Mouse (Mus musculus) adrenal gland, postnatal 36 days (tissue): ENCODE data around the gene Fcgr4. TPM values are rescaled to one million over a fixed set of nuclear protein-coding genes. Genes with fewer than 3 reads are reported as not detected.

Source experiments
- microRNA-seq: library from miRNA; unstranded; fragments of <30 nt; microRNA quantifications from one replicate; pipeline ENCODE4 v1.2.0, GENCODE M21; 2021
- total RNA-seq, 2 experiments: library from RNA; stranded (reverse); gene quantifications; 2 replicates each; pipeline ENCODE4 v1.2.3; 2021

Gene Fcgr4
- total RNA-seq, 2 experiments from 2014 or later = 2.6 to 7.6 TPM

Small RNA genes lying within 50 kb of the gene (microRNA-seq; reads per million reads assigned to microRNA genes)
- not detected for gene Gm27552
- 1.5 reads per million for gene Mir6546

Other genes with a start within 250 kb of the Fcgr4 start
- gene Atf6, start 151.1 kb upstream of the Fcgr4 start, total RNA-seq = 10 to 100 TPM; 34.5 to 40.6 TPM
- gene Gm26620, start 133.9 kb upstream of the Fcgr4 start, total RNA-seq = under 1 TPM; 0.53 to 0.95 TPM
- gene Dusp12, start 133.4 kb upstream of the Fcgr4 start, total RNA-seq = 10 to 100 TPM; 18.9 to 19.8 TPM
- gene Fcrlb, start 106.0 kb upstream of the Fcgr4 start, total RNA-seq = not detected
- gene Fcrla, start 91.3 kb upstream of the Fcgr4 start, total RNA-seq = under 1 TPM in 1 of 2 experiments, not detected in 1; 0.36 TPM
- 1 to 10 TPM; 3.3 to 8.5 TPM for gene Fcgr2b, start 42.4 kb upstream of the Fcgr4 start, total RNA-seq
- 10 to 100 TPM; 10.9 to 19.5 TPM for gene Fcgr3, start 46.0 kb downstream of the Fcgr4 start, total RNA-seq
- 1 to 10 TPM; 1.9 to 2.6 TPM for gene Cfap126, start 95.0 kb downstream of the Fcgr4 start, total RNA-seq
- gene Sdhc, start 131.7 kb downstream of the Fcgr4 start, total RNA-seq = 100 to 1,000 TPM; 438 to 454 TPM
- 1 to 10 TPM; 1.5 to 1.6 TPM for gene Mpz, start 131.8 kb downstream of the Fcgr4 start, total RNA-seq
- 10 to 100 TPM; 42.0 to 53.6 TPM for gene Pcp4l1, start 177.3 kb downstream of the Fcgr4 start, total RNA-seq
- under 1 TPM in 1 of 2 experiments, not detected in 1; 0.13 TPM for gene Nr1i3, start 195.1 kb downstream of the Fcgr4 start, total RNA-seq
- gene Tomm40l, start 203.6 kb downstream of the Fcgr4 start, total RNA-seq = 10 to 100 TPM; 51.4 to 65.3 TPM
- 1 to 10 TPM; 2.2 to 6.4 TPM for gene Apoa2, start 206.1 kb downstream of the Fcgr4 start, total RNA-seq
- gene Fcer1g, start 215.4 kb downstream of the Fcgr4 start, total RNA-seq = 10 to 100 TPM; 15.2 to 20.4 TPM
- gene Adamts4, start 231.5 kb downstream of the Fcgr4 start, total RNA-seq = 1 to 10 TPM in 1 of 2 experiments, under 1 TPM in 1; 0.79 to 4.2 TPM
- 100 to 1,000 TPM; 657 to 866 TPM for gene Ndufs2, start 232.5 kb downstream of the Fcgr4 start, total RNA-seq